Mouse (Mus musculus) heart, embryonic 12.5 days (tissue): ENCODE data around the gene Lypd6. TPM values are rescaled to one million over a fixed set of nuclear protein-coding genes. Genes with fewer than 3 reads are reported as not detected.

ENCODE experiments used
- ATAC-seq: fragments of 200-750 bp; cut with Nextera tagmentation; 2 replicates; pipeline ENCODE4 v1.8.0; 2017; ENCODE audit warnings: moderate TSS enrichment, moderate library complexity; ENCODE audit not compliant: insufficient number of reproducible peaks, low FRiP score
- H3K27ac ChIP-seq: fragments of 300-500 bp; sonication (generic); 2 replicates; pipeline ENCODE4 v1.5.1; 2016; ENCODE audit warnings: mild to moderate bottlenecking, moderate library complexity; ENCODE audit not compliant: poor library complexity, severe bottlenecking
- H3K27me3 ChIP-seq: fragments of 300-500 bp; sonication (generic); replicated peaks from 2 replicates; pipeline ENCODE4 v1.6.1; 2016; ENCODE audit warnings: mild to moderate bottlenecking, moderate library complexity
- H3K36me3 ChIP-seq: fragments of 300-500 bp; sonication (generic); 2 replicates; pipeline ENCODE4 v1.6.1; 2016; ENCODE audit warnings: mild to moderate bottlenecking, moderate library complexity
- H3K4me1 ChIP-seq: fragments of 300-500 bp; sonication (generic); replicated peaks from 2 replicates; pipeline ENCODE4 v1.6.1; 2016; ENCODE audit warnings: mild to moderate bottlenecking
- H3K4me2 ChIP-seq: fragments of 300-500 bp; sonication (generic); 2 replicates; pipeline ENCODE4 v1.6.1; 2016; ENCODE audit warnings: mild to moderate bottlenecking, moderate library complexity
- H3K4me3 ChIP-seq: fragments of 300-500 bp; sonication (generic); 2 replicates; pipeline ENCODE4 v1.5.1; 2016; ENCODE audit warnings: mild to moderate bottlenecking
- H3K9ac ChIP-seq: fragments of 300-500 bp; sonication (generic); 2 replicates; pipeline ENCODE4 v1.6.1; 2016; ENCODE audit warnings: mild to moderate bottlenecking, moderate library complexity
- H3K9me3 ChIP-seq: fragments of 300-500 bp; sonication (generic); replicated peaks from 2 replicates; pipeline ENCODE4 v1.6.1; 2016; ENCODE audit warnings: mild to moderate bottlenecking, moderate library complexity
- WGBS: fragments of 180-500 bp; shearing (Covaris S2); methylation state at CpG from one replicate; pipeline ENCODE4 v1.1.7; 2016; 5-methylcytosine and 5-hydroxymethylcytosine counted together
- polyA plus RNA-seq: library from polyadenylated mRNA; unstranded; fragments of >200 nt; fragmentation: Nextera tagmentation; extraction: Ambion mirVana; gene quantifications from 2 replicates; pipeline ENCODE4 v1.2.1, GENCODE M21; 2016

Lypd6 gene
- polyA plus RNA-seq, 1 experiment from 2014 or later: 5.4 TPM

DNA sequence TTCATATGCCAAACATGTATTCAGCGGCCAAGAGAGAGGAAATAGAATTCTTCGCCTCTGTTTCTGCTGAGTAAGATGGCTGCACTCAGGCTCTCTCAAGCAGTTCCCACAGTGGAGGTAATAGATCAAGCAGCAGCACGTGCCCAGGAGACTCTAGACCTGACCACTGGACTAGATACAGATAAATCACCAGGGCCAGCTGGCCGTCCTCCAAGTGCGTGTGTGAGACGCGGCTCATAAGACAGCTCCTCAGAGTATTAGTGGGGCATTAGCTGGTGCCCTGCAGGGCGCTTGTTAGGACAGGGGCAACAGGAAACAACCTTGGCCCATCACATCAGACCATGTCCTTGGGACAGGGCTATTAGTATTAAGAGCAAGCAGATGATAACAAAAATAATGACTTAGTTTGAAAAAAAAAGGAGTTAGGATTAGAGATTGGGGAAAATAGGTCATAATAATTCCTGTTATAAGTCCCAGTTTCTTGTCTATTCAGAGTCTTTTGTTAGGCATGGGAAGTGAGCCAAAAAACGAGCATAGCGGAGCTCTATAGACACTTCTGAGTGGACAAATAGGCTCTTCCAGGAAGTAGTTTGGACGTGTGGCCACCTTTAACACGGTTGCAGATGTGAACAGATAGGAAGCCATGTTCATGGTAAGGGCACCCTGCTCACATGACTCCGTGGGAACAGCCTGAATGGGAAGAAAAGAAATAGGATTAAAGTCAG is 3.5 kb downstream of the Lypd6 start:
- no peak overlapping the region for H3K9ac ChIP-seq
- WGBS: 56% methylated on average over 13 of the region's 13 CpGs
- no peak for ATAC-seq

DNA sequence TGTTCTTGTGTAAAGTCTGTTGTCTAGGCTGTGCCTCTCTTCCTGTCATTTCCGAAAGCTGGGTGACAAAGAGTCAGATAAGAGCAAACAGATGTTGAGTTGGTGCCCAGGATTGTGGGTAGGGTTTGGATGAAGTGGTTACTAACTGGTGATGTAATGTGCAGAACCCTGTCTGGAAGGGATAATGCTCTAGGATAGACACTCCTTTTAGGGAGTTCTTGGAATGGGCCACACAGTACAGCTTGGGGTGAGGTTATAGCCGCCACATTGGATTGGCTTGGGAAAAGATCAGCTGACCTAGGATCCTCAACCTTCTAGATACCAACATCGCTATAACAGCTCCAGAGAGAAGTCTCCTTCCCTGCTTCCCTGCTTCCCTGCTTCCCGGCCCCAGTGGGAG is 5.9 kb downstream of the Lypd6 start:
- 66% methylated on average over 4 of the region's 4 CpGs for WGBS
- Histone ChIP-seq H3K4me2 (no peak overlapping the region), H3K4me1 (peaks cover 35% of the 10 kb centered on the region), H3K27ac (no peak overlapping the region), H3K27me3 (no peaks in the 10 kb centered on the region), H3K9ac (no peak overlapping the region), H3K4me3 (no peak overlapping the region), H3K36me3 (no peaks in the 10 kb centered on the region), H3K9me3 (no peaks in the 10 kb centered on the region)
- ATAC-seq: no peak

More for the DNA sequence above, 3.5 kb downstream of the Lypd6 start:
- Histone ChIP-seq H3K9me3 (no peaks in the 10 kb centered on the region), H3K4me2 (no peak overlapping the region), H3K27me3 (no peaks in the 10 kb centered on the region), H3K36me3 (no peaks in the 10 kb centered on the region), H3K27ac (no peak overlapping the region), H3K4me3 (no peak overlapping the region), H3K4me1 (peaks cover 35% of the 10 kb centered on the region)

DNA sequence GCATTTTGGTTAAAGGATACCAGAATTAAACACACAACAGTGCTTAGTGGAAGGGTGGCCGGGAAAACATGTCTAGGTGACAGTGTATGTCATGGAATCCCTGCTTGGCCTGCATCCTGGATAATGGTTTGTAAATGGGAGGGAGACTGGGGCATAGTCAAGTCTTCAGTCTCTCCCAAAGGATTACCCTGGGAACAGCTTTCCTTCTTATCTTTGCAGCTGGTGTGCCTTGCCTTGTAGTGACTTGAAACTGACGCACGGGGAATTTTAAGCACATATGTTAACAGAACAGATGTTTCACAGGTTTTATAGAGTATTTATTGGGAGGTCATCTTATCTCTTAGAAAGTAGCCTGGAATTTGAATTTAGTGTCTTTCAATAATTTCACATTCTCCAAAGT is 18.5 kb downstream of the Lypd6 start:
- no peaks in the 10 kb centered on the region for H3K27me3 ChIP-seq
- no peak overlapping the region for H3K4me2 ChIP-seq
- H3K9ac ChIP-seq: no peak overlapping the region
- no peaks in the 10 kb centered on the region for H3K9me3 ChIP-seq
- H3K36me3 ChIP-seq: peaks cover 2% of the 10 kb centered on the region; the same call in 1 of the 2 replicates
- ATAC-seq: no peak
- no peak overlapping the region for H3K27ac ChIP-seq
- no peak overlapping the region for H3K4me3 ChIP-seq
- 34% methylated on average over 3 of the region's 3 CpGs for WGBS
- peaks cover 10% of the 10 kb centered on the region; the same call in 1 of the 2 replicates for H3K4me1 ChIP-seq

DNA sequence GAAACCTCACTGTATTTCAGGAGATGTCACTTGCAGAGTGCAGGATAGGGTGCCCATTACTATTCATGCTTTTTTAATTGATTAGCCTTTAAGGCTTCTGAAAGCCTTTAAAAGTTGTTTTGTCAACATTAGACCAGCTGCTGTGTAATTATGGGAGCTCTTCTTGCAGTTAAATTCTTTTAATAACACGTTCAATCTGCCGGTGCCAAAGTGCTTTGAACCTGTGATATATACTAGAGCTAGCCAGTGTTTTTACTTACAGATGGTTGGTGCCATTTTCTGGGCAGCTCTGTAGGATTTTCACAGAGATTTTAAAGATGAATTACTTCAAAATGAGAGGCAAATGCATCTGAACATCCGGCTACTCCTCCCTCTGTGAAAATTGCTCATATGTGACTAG is 21.5 kb downstream of the Lypd6 start:
- H3K4me1 ChIP-seq: peaks cover 24% of the 10 kb centered on the region
- no peak overlapping the region for H3K4me3 ChIP-seq
- no peaks in the 10 kb centered on the region for H3K9me3 ChIP-seq
- no peaks in the 10 kb centered on the region for H3K36me3 ChIP-seq
- no peak overlapping the region for H3K4me2 ChIP-seq
- no peaks in the 10 kb centered on the region for H3K27me3 ChIP-seq
- H3K27ac ChIP-seq: no peak overlapping the region
- 86% methylated on average over 3 of the region's 3 CpGs for WGBS
- H3K9ac ChIP-seq: no peak overlapping the region
- no peak for ATAC-seq

DNA sequence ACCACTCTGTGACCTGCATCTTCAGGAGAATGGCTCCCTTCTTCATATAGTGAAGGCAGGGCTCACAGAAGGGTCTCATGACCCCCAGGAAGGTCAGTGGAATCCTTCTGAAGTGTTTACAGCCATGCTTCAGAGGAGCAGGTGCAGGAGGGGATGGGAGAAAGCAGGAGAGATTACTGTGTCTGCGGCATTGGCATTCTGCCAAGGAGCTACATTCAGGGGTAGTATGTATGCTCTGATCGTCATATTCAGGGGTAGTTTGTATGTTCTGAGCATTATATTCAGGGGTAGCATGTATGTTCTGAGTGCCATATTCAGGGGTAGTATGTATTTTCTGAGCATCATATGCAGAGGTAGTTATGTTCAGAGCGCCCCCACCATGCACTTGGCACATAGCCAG is 30.1 kb downstream of the Lypd6 start:
- WGBS: 62% methylated on average over 3 of the region's 3 CpGs
- Histone ChIP-seq H3K4me3 (no peak overlapping the region), H3K27ac (no peak overlapping the region), H3K4me2 (no peak overlapping the region), H3K9ac (no peak overlapping the region), H3K27me3 (no peaks in the 10 kb centered on the region), H3K36me3 (no peaks in the 10 kb centered on the region), H3K9me3 (no peaks in the 10 kb centered on the region), H3K4me1 (peaks cover 35% of the 10 kb centered on the region)
- no peak for ATAC-seq

- no peak overlapping the region for H3K4me2 ChIP-seq
Observed at GRCm38 (mm10) chr2:50100364-50101151, 34.3 kb downstream of the Lypd6 start.

GRCm38 (mm10) chr2:50101152-50101450 is 34.9 kb downstream of the Lypd6 start:
- H3K4me2 ChIP-seq: no peak overlapping the region
- 84% methylated on average over 1 of the region's 1 CpGs for WGBS
- no peak overlapping the region for H3K4me3 ChIP-seq
- H3K27me3 ChIP-seq: no peaks in the 10 kb centered on the region
- ATAC-seq: no peak
- peak overlapping the region; percentile 32; the same call in 1 of the 2 replicates for H3K27ac ChIP-seq
- no peaks in the 10 kb centered on the region for H3K36me3 ChIP-seq
- H3K4me1 ChIP-seq: peaks cover 33% of the 10 kb centered on the region
- no peak overlapping the region for H3K9ac ChIP-seq
- 0 out of 2 replicates have a peak, but pooled peaks cover 2% of the 10 kb centered on the region for H3K9me3 ChIP-seq

More at GRCm38 (mm10) chr2:50100364-50101151, 34.3 kb downstream of the Lypd6 start:
- Histone ChIP-seq H3K9ac (no peak overlapping the region), H3K4me1 (peaks cover 28% of the 10 kb centered on the region), H3K9me3 (0 out of 2 replicates have a peak, but pooled peaks cover 2% of the 10 kb centered on the region), H3K27me3 (no peaks in the 10 kb centered on the region), H3K27ac (peak overlapping the region; percentile 32), H3K4me3 (no peak overlapping the region), H3K36me3 (no peaks in the 10 kb centered on the region)
- 34% methylated on average over 9 of the region's 9 CpGs for WGBS
- ATAC-seq: peak; percentile 77

DNA sequence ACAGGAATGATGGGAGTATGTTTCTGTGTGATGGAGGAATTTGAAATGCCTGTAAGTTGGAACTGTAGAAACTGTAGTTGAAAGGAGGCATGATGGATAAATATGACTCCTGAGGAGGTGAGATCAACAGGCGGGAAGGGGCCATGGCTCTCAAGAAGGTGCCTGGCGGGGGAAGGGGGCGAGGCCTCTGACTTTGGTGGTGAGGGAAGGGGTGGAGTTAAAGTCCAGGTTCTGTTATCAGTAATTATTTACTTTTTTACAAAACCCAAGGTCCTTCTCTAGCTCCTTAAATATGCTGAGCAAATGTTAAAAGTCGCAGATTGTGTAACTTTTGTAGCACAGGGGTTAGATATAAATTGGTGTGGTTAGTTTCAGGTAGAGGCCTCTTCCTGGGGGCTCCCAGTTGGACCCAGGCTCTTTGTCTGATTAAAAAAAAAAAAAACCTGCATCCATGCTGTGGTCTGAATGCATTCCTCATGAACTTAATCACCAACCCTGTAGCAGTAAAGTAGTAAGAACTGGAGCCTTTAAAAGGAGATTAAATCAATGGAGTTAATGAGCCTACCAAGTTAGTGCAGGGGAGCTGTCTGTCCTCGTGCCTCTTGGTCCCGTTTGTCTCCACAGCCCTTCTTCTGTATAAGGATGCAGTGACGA is 37.7 kb downstream of the Lypd6 start:
- Histone ChIP-seq H3K4me1 (peaks cover 28% of the 10 kb centered on the region), H3K4me3 (no peak overlapping the region), H3K27me3 (no peaks in the 10 kb centered on the region), H3K9me3 (0 out of 2 replicates have a peak, but pooled peaks cover 2% of the 10 kb centered on the region), H3K9ac (no peak overlapping the region), H3K36me3 (no peaks in the 10 kb centered on the region), H3K4me2 (no peak overlapping the region), H3K27ac (no peak overlapping the region)
- ATAC-seq: no peak
- 73% methylated on average over 7 of the region's 7 CpGs for WGBS

- no peak overlapping the region for H3K4me2 ChIP-seq
- no peaks in the 10 kb centered on the region for H3K36me3 ChIP-seq
- H3K27me3 ChIP-seq: no peaks in the 10 kb centered on the region
- H3K4me1 ChIP-seq: peaks cover 32% of the 10 kb centered on the region
- no peak overlapping the region for H3K9ac ChIP-seq
- ATAC-seq: no peak
- H3K4me3 ChIP-seq: no peak overlapping the region
- 60% methylated on average over 3 of the region's 3 CpGs for WGBS
- H3K27ac ChIP-seq: no peak overlapping the region
- H3K9me3 ChIP-seq: 0 out of 2 replicates have a peak, but pooled peaks cover 2% of the 10 kb centered on the region
Observed at GRCm38 (mm10) chr2:50105590-50105989, 39.4 kb downstream of the Lypd6 start.

DNA sequence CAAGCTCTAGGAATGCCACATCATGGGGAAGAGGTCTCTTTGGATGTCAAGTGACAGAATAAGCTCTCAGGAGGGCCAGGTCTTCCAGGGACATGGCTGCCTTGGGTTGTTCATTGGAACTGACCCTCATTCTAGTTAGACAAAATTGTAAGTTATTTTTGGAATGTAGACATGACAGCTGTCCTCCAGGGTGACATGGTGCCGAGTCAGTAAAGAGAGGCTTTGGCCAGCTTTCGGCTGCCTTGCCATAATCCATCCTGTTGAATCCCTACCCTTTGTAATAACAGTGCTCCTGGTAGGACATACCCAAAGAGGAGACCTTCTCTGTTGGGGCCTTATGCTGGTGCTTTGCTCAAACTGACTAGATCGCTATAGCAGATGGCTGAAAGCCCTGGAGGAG is 39.8 kb downstream of the Lypd6 start:
- H3K9me3 ChIP-seq: 0 out of 2 replicates have a peak, but pooled peaks cover 2% of the 10 kb centered on the region
- H3K9ac ChIP-seq: no peak overlapping the region
- ATAC-seq: no peak
- 70% methylated on average over 3 of the region's 3 CpGs for WGBS
- no peak overlapping the region for H3K4me2 ChIP-seq
- no peaks in the 10 kb centered on the region for H3K36me3 ChIP-seq
- H3K4me3 ChIP-seq: no peak overlapping the region
- peaks cover 32% of the 10 kb centered on the region for H3K4me1 ChIP-seq
- no peaks in the 10 kb centered on the region for H3K27me3 ChIP-seq
- H3K27ac ChIP-seq: no peak overlapping the region

GRCm38 (mm10) chr2:50106879-50107278 is 40.6 kb downstream of the Lypd6 start:
- 0 out of 2 replicates have a peak, but pooled peaks cover 2% of the 10 kb centered on the region for H3K9me3 ChIP-seq
- 75% methylated on average over 3 of the region's 3 CpGs for WGBS
- no peak overlapping the region for H3K27ac ChIP-seq
- H3K9ac ChIP-seq: no peak overlapping the region
- peaks cover 34% of the 10 kb centered on the region for H3K4me1 ChIP-seq
- H3K36me3 ChIP-seq: no peaks in the 10 kb centered on the region
- no peak overlapping the region for H3K4me3 ChIP-seq
- no peaks in the 10 kb centered on the region for H3K27me3 ChIP-seq
- no peak overlapping the region for H3K4me2 ChIP-seq
- ATAC-seq: no peak
